Mouse (Mus musculus) frontal cortex, adult (tissue): ENCODE results near the gene Tssk3.
"Not testable (repeated sequence)": the region's sequence is repeated elsewhere in the genome, so short reads cannot be mapped to it uniquely, and the experiment has no call there.

Source experiments
- ATAC-seq: cut with Nextera tagmentation; 2 replicates; pipeline ENCODE4 v1.9.2; 2017; ENCODE audit warnings: mild to moderate bottlenecking, moderate library complexity, mixed read lengths; ENCODE audit not compliant: low TSS enrichment

Gene Tssk3

DNA sequence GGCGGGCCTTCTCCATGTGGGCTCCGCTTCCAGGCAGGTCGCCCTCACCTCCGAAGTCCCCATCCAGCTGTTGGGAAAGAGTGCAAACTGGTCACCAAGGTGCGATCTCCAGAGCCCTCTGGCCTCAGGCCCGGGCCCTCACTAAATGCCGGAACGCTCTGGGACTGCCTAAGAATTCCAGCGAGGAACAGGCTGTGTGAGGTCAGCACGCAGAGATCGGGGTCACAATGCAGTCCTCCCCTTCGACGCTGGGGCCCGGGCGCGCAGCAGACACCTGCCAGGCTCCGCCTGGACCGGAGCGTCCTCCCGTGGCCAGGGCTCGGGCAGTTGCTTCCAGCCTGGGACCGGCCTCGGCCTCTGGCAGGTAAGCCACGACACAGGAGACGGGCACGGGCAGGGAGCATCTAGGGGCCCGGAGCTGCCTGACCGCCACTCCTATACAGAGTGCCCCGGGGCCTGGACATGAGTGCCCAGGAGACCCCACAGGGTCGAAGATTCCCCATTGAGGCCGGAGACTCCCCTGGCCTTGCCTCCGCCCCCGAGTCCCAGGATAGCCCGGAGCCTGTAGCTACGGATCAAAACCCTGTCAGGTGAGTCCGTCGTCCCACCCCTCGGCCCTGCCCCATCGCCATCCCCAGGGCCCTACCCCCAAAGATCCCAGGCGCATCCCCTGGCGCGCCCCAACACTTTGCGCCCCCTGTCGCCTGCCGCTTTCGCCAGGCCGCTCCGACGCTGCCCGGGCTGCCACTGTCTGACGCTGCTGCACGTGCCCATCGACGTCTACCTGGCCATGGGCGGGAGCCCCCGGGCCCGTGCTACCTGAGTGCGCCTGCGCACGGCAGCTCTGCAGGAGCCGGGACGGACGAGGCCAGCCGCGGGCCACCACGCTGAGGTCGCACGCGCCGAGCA is at the start of gene Tssk3, which contains the start of gene Fam229a:
Gene Tssk3, minus strand, starts transcription at position 51 of the 909 bp plus-strand sequence.
Gene Fam229a, plus strand, starts transcription at position 219 of the 909 bp plus-strand sequence.
- 0 out of 2 replicates have a peak, but pooled peaks have one; percentile 29 for ATAC-seq

DNA sequence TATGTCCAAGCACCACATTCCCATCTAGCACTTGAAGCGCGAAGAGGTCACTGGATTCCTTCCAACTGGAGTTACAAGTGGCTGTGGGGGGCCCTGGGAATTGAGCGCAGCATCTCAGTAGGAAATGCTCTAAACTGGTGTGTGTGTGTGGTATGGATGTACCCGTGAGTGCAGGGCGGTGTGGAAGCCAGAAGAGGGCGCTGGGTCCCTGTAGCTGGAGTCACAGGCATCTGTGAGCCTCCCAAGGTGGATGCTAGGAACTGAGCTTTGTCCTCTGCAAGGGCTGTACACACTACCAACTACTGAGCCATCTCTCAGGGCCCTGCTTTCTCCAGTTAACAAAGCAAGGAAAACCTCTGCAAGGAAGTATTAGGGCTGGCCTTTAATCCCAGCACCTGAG is 49.2 kb upstream of the Tssk3 start:
- no peak for ATAC-seq

DNA sequence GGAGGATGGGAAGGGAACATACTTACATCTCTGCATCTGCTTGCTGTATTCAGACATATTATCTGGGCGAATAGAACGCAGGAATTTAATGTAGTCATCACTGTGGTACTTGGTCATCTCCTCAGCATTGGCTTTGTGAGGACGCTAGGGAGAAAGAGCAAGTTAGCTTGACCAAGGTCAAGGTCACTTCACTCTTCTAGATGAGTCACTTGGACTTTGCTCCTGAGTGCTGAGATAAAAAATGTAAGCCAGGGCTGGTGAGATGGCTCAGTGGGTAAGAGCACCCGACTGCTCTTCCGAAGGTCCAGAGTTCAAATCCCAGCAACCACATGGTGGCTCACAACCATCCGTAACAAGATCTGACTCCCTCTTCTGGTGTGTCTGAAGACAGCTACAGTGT is 38.1 kb upstream of the Tssk3 start:
- not testable (repeated sequence) for ATAC-seq

DNA sequence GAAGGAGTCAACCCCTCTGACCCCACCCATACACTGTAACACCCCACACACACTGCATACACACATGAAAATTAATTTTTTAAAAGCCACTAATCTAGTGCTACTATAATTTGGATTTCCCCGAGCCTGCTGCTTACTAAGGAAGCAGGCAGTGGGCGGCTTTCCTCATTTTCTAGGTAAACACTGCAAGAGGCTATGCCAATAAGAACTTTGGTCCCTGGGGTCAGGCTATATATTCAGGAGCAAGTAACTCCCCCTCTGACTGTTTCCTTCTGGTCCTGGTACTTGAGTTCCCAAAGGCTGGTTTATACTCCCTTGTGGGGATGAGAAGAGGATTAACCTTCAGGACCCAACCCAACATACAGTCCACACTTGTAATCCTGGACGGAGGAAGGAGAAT is 35.1 kb upstream of the Tssk3 start:
- ATAC-seq, result no peak

DNA sequence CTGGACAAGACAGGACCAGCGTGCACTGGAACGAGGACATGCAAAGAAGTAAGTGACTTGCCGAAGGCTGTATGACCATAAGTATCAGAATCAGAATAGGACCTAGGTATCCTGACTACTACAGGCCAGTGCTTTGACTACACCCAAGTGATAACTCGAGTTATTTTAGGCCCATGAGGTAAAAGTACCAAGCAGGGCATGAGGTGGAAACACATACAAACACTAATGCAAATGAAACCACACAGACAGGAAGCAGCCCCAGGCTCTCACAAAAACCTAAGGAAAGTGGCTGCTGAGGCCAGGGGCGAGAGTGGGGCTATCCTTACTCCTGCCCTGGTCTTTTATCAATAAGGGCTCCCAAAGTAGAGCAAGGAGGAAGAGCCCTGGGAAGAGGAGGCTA is 34.5 kb upstream of the Tssk3 start:
- no peak for ATAC-seq

DNA sequence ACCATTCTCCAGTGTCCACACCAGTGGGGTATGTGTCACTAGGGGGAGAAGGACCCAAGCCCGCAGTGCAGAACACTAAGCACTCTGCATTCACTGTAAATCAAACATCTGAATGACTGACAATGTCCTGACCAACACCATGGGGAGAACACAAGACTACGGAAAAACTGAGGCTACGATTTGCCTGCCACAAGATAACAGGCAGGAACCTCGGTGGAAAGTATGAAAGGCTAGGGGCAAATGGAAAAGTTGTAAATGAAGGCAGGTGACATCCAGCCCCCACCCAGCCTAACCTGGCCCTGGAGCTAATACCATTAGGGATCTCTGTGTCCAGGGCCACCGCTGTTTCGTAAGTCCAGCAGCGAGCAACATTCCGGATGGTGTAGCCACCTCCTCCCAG is 27.7 kb upstream of the Tssk3 start:
- ATAC-seq, result no peak

DNA sequence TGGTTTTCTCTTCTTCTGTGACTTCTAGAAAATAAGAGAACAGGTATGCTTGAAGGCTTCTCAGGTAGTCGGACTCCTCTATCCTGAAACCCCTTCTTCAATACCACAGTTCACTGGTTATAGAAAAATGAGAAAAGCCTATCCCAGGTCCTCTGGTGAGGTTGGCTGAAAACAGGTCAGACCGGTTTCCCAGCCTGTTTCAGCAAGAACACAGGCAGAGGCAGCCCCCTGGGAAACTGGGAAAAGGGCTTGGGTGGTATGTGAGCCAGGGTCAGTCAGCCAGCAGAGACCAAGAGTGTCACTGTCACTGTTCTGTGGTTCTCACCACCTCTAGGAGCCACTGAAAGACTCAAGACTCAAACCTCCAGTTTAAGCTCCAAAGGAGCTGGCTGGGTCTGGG is 26.1 kb upstream of the Tssk3 start:
- no peak for ATAC-seq

DNA sequence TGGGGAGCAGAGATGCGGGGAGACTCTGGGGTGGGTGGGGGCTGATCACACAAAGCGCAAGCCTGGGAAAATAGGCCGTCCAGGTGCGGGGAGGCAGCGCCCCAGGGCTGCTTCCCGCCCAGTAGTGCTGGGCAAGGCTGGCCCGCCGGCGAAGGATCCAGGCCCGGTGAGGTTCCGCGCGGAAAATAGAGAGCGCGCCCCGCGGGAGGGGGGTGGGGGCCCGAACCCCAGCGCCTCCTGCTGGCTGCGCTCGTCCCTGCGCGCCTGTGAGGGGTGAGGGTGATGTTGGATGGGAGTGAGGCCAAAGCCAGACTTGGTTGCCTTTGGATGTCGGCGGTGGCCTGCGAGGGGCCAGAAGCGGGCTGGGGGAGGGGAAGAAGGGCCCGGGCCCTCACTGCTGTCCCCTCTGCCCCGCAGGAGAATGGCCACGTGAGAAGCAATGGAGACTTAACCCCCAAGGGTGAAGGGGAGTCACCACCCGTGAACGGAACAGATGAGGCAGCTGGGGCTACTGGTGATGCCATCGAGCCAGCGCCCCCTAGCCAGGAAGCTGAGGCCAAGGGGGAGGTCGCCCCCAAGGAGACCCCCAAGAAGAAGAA is 23.6 kb upstream of the Tssk3 start:
- no peak for ATAC-seq

DNA sequence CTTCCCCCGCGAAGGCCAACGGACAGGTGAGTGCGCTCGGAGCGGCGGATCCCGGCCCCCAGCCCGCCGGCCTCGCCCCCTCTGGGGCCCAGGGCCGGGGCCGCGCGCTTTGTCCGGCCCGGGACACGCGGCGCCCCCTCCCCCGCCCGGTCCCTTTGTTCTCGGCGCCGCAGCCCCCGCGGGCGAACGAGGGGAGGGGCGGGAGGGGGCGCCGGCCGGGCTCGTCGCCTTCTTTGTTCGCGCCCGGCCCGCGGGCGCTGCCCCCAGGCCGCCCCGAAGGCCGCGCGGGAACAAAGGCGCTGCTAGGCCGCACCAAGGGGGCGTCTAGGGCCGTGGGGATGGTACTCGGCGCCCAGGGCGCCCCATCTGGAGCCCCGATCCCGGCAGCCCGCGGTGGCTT is 23.1 kb upstream of the Tssk3 start:
- ATAC-seq, result no peak

DNA sequence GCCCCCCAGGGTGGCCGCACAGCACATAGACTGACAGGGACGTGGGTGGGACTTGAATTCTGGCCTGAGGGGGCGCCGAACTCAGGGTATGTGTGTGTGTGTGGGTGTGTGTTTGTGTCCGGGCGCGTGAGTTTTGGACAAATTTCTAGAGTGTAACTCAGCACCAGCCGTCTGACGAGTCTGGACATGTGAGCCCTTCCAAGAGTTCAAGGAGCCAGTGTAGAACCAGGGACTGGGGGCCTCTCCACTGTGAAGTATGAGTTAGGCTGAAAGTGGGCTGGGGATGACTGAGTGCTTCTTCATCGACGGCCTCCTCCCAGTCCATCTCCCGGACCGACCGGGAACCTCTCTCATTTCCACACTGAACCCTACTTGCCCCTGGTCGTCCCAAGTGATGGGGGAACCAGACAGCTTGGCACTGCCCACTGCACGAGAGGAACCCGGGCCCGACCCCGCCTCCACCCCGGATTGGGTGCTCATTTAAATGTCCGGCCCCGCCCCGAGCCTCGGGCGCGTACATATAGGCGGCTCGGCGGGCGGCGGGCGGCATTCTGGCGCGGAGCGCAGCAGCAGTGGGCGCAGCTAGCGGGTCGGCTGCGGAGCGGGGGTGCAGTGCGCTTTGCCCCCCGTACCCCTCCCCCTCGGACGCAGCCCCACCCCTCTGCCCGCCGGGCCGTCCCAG is 22.4 kb upstream of the Tssk3 start, which contains the start of gene Marcksl1:
Gene Marcksl1, plus strand, starts transcription at position 496 of the 682 bp plus-strand sequence.
- ATAC-seq, result no peak

DNA sequence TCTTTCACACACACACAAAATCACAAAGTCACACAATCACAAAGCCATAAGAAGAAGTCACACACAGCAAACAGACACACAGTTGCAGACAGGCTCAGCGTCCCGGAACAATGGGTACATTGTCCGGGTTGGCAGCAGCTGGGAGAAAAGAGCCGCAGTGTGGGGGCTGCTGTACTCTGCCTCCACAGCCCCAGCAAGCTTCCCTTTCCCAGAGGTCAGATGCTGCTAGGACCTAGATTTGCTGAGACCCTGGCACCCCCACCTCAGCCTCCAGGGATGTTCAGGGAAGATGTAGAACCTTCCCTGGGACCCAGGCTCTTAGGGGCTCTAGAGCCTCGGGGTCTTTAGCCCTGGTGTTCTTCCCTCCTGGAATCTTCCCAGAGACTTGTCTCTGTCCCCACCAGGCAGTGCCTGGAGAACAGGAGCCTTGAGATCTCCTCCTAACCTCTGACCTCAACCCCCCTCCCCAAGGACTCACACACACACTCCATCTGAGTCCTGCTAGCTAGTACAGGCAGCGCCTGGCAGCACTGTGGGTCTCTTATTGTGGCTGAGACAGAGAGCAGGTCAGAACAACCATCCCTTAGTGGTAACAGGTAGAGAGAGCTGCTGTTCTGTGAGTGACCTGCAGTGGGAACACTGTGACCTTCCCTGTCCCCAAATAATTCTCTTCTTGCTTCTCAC is 20.7 kb upstream of the Tssk3 start:
- ATAC-seq, result no peak

DNA sequence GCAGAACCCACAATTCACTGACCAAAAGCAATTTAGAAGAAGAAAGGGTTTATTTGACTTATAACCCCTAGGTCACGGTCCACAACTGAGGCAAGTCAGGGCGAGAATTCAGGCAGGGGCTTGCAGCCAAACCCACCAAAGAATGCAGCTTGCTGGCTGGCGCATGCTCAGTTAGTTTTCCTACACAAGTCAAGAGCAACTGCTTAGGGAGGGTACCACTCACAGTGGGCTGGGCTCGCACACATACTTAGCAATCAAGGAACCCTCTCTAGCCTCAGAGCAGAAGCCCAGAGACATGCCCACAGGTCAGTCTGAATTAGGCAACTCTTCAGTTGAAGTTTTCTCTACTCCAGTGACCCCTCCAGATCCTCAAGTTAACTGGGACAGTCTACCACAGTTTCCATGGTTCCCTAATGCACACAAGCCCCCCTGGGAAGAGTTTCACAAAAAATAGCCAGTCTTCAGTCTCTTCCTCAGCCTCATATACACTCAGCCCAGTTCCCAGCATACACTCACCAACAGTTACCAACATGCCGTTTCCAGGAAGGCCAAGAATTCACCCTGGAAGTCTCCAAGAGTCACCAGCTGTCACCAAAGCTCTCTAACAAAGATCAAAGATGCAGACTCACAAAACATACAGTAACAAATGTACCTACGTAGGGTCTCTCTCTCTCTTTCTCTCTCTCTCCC is 20.0 kb upstream of the Tssk3 start:
- no peak for ATAC-seq

DNA sequence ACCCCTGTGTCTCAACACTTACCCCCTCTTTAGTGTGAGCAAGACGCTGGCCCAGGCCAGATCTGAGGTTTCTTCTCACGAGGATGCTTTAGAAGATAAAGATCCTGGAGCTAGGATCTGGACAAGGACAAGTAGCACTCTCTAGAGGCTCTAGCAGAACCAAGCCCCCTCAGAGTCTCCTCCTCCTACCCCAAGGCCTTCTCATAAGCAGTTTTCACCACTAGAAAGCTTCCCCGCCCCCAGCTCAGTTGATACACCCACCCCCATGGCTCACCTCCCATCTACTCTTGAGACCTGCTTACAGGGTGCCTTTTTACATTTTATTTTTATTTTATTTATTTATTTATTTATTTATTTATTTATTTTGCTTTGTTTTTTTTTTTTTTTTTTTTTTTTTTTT is 18.8 kb upstream of the Tssk3 start:
- ATAC-seq, result no peak

DNA sequence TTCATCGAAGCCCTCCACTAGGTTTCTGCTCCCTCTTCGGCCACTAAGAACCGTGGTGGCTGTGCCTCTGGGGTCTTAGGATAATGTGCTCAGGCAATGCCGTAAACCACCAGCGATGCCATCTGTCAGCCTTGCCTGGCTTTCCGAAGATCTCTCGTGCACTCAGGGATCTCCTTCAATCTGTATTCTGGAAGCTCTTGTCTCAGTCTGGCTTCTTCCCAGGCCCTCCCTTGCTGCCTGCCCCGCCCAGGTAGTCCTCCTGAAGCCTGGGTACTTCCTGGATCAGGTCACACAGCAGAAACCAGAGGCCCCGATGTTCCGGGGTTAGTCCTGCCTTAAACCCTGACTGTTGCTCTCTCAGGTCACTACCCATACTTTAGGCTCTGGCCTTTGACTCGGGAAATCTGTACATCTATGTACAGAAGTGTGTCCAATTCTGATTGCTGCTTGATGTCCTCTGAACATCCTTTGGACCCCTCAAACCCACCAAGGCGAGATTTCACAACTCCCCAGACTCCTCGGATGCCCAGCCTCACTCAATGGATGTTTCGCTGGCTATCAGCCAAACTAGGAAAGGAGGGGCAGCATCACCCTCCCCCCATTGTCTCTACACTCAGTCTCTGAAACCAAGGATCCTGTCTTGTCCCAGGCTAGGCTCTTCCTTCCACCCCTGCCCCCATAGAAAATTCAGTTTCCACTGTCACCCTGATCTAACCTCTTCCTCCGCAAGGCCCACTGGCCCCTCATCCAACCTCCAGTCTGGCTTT is 18.2 kb upstream of the Tssk3 start:
- no peak for ATAC-seq

DNA sequence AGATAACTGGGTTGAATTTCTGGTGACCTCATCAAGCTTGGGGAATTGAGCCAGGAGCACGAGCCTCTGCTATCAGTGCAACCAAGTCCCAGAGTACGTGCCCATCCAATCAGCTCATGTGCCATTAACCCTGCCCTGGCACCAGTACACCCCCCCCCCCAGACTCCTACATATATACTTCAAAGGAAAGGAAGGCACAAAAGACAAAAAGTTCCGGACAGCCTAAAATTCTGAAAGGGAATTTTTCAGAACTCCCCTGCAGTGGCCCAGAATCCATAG is 17.4 kb upstream of the Tssk3 start:
- ATAC-seq, result no peak

DNA sequence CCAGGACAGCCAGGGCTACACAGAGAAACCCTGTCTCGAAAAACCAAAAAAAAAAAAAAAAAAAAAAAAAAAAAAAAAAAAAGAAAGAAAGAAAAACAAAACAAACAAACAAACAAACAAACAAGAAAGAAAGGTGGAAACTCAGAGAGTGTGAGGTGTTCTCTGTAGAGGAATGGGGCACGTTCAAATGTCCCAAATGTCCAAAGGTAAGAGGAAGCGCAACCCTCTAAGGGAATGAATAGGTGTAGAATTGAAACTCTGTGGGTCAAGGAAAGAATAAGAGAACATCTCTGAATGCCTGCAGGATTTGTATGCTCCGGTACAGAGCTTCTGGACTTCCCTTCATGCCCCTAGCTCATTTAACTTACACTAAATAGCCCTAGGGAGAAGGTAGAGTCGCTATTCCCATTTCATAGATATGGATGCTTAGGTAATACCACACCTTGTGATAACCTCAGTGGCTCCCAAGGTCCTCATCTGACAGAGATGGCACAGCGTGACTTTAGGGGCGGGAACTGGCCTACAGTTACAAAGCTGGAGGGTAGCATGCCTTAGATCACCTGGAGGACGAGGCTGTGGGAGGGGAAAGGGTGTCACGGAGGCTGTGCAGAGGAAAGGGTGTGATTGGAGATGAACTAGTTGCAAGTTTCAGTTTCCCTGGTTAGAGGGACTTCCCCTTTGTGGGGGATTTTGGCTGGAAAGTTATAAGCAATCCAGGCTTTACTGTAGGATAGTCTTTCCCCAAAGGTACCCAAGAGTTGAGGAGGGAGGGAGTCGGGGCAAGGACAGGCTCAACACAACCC is 16.8 kb upstream of the Tssk3 start:
- ATAC-seq, result no peak

DNA sequence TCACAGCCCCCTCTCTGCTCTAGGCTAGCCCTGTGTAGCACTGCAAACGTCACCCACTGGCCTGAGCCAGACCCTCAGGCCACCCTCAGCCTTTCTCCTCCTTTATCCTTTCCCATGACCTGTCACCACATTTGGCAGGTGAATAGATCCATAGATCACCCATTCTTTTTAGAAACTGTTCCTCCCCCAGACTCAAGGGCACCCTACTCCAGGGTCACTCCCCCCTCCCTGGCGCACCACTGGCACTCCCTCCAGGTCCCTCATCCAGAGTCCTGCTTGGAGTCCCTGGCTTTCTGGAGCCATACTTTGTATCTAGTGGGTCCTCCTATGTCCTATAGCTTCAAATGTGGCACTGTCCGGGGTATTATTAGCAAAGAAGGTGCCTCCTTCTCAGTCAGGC is 14.7 kb upstream of the Tssk3 start:
- ATAC-seq, result no peak

DNA sequence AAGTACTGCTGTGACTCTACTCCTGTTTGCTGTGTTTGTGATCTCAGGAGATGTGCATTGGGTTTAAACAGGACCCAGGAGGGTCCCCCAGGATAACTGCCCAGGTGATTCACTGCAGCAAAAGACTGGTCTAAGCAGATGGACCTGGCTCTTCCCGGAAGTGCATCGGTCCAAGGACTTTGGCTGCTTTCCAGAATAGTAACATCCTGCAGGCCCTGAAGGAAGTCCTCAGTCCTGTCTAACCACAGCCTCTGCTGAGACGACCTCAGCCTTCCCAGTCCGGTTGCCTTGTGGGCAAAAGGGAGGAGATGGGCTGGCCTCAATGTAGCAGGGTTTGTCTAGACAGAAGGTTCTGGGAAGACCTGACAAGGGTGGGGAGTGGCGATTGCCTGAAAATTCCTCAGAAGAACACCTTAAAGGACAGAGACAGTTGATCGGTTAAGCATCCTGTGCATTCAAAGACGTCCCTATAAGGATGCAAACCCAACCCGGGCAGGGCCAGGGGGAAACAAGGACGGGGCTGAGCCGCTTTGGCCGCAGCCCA is 12.2 kb upstream of the Tssk3 start:
- ATAC-seq, result no peak

DNA sequence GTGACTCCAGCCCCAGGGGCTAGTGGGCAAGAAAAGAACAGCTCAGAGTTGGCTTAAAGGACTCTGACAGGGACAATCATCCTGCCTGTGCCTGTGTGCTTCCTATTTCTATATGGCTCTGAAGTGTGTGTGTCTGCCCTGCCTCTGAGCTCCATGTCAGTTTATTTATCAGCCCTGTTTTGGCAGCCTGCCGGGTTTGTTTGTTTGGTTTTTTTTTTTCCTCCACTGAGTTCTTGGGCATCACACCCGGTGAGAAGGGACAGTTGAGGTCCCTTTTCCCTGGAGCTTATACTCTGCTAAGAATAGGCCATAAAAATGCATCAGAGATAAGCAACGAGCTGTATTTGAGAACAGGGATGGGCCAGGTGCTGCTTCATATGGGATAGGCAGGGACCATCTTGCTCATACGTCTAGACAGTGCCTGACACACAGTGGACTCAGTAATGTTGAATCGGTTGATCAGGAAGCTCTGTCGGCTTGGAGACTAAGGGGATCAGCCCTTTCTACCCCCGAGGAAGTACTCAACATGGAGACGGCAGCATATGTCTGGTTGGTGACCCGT is 11.6 kb upstream of the Tssk3 start:
- no peak for ATAC-seq
